Mouse (Mus musculus) forebrain, embryonic 11.5 days (tissue): ENCODE data around the gene Plxnc1. TPM values are rescaled to one million over a fixed set of nuclear protein-coding genes. Genes with fewer than 3 reads are reported as not detected.

Source experiments
- ATAC-seq: fragments of 200-750 bp; cut with Nextera tagmentation; replicated peaks from 2 replicates; pipeline ENCODE4 v1.8.0; 2017; ENCODE audit warnings: moderate TSS enrichment; ENCODE audit not compliant: low FRiP score
- DNase-seq: peaks from one replicate; pipeline ENCODE4 v3.0.0-alpha.2; 2017; ENCODE audit warnings: low spot score
- H3K27ac ChIP-seq: fragments of 300-500 bp; sonication (generic); 2 replicates; pipeline ENCODE4 v1.5.1; 2014; ENCODE audit warnings: low read depth, low read length
- H3K27me3 ChIP-seq: fragments of 300-500 bp; sonication (generic); 2 replicates; pipeline ENCODE4 v1.6.1; 2014; ENCODE audit warnings: mild to moderate bottlenecking, low read length, mixed read lengths; ENCODE audit not compliant: control insufficient read depth, insufficient read depth
- H3K36me3 ChIP-seq: fragments of 300-500 bp; sonication (generic); 2 replicates; pipeline ENCODE4 v1.6.1; 2014; ENCODE audit warnings: mild to moderate bottlenecking, low read length, moderate library complexity, mixed read lengths; ENCODE audit not compliant: control insufficient read depth, insufficient read depth
- H3K4me1 ChIP-seq: fragments of 300-500 bp; sonication (generic); replicated peaks from 2 replicates; pipeline ENCODE4 v1.6.1; 2014; ENCODE audit warnings: low read length, mixed read lengths; ENCODE audit not compliant: control insufficient read depth, insufficient read depth
- H3K4me2 ChIP-seq: fragments of 300-500 bp; sonication (generic); 2 replicates; pipeline ENCODE4 v1.6.1; 2014; ENCODE audit warnings: low read depth, mild to moderate bottlenecking, low read length, moderate library complexity, mixed read lengths; ENCODE audit not compliant: severe bottlenecking
- H3K4me3 ChIP-seq: fragments of 300-500 bp; sonication (generic); 2 replicates; pipeline ENCODE4 v1.5.1; 2014; ENCODE audit warnings: low read depth, low read length
- H3K9ac ChIP-seq: fragments of 300-500 bp; sonication (generic); 2 replicates; pipeline ENCODE4 v1.6.1; 2014; ENCODE audit warnings: low read length
- H3K9me3 ChIP-seq: fragments of 300-500 bp; sonication (generic); 2 replicates; pipeline ENCODE4 v1.6.1; 2016; ENCODE audit warnings: low read length, mixed read lengths; ENCODE audit not compliant: control insufficient read depth
- WGBS: fragments of 180-500 bp; shearing (Covaris S2); extraction: QIAGEN DNeasy Blood & Tissue Kit; methylation state at CpG from one replicate; pipeline ENCODE4 v1.1.7; 2014; 5-methylcytosine and 5-hydroxymethylcytosine counted together
- polyA plus RNA-seq: library from polyadenylated mRNA; unstranded; fragments of >200 nt; fragmentation: Nextera tagmentation; extraction: Ambion mirVana; gene quantifications from 2 replicates; pipeline ENCODE4 v1.2.1, GENCODE M21; 2014

Gene Plxnc1
- polyA plus RNA-seq: 7.5 and 8.0 TPM in 2 replicates

- DNase-seq (peak; percentile 89), ATAC-seq (peak; percentile 68)
- Histone ChIP-seq H3K4me2 (peak within 1 kb of the TSS; percentile 89), H3K27me3 (peaks cover 8% of the 10 kb centered on the region; the same call in 1 of the 2 replicates), H3K9me3 (no peaks in the 10 kb centered on the region), H3K4me3 (peak within 1 kb of the TSS; percentile 78), H3K4me1 (peaks cover 21% of the 10 kb centered on the region), H3K27ac (peak within 1 kb of the TSS; percentile 85), H3K36me3 (no peaks in the 10 kb centered on the region), H3K9ac (peak within 1 kb of the TSS; percentile 82)
- WGBS: under 1% methylated on average over 33 of the region's 57 CpGs
These were observed at the start of gene Plxnc1 for GRCm38 (mm10) chr10:94944691-94945205. Gene Plxnc1, minus strand, starts transcription at chr10:94944835.

GRCm38 (mm10) chr10:94992127-94992526 is 47.5 kb upstream of the Plxnc1 start:
- no peaks in the 10 kb centered on the region for H3K9me3 ChIP-seq
- WGBS: 11% methylated on average over 9 of the region's 9 CpGs
- no peak overlapping the region for H3K4me3 ChIP-seq
- H3K27me3 ChIP-seq: no peaks in the 10 kb centered on the region
- no peak overlapping the region; the same call in 1 of the 2 replicates for H3K4me2 ChIP-seq
- no peak overlapping the region for H3K27ac ChIP-seq
- DNase-seq (peak; percentile 88), ATAC-seq (peak; percentile 56; the same call in 1 of the 2 replicates)
- peaks cover 2% of the 10 kb centered on the region; the same call in 1 of the 2 replicates for H3K4me1 ChIP-seq
- no peak overlapping the region for H3K9ac ChIP-seq
- no peaks in the 10 kb centered on the region for H3K36me3 ChIP-seq

- DNase-seq: peak; percentile 76
- peak; percentile 64 for ATAC-seq
- H3K27me3 ChIP-seq: no peaks in the 10 kb centered on the region
- H3K9ac ChIP-seq: no peak overlapping the region; the same call in 1 of the 2 replicates
- WGBS: 14% methylated on average over 17 of the region's 17 CpGs
- no peaks in the 10 kb centered on the region for H3K9me3 ChIP-seq
- no peak overlapping the region for H3K27ac ChIP-seq
- H3K36me3 ChIP-seq: no peaks in the 10 kb centered on the region
- H3K4me1 ChIP-seq: peaks cover 2% of the 10 kb centered on the region; the same call in 1 of the 2 replicates
- H3K4me3 ChIP-seq: no peak overlapping the region
- peak overlapping the region; percentile 40 for H3K4me2 ChIP-seq
These were observed 47.0 kb upstream of the Plxnc1 start for GRCm38 (mm10) chr10:94991564-94992097.

GRCm38 (mm10) chr10:94990768-94991563 is 46.3 kb upstream of the Plxnc1 start:
- WGBS: 20% methylated on average over 17 of the region's 17 CpGs

GRCm38 (mm10) chr10:94989321-94989720 is 44.7 kb upstream of the Plxnc1 start:
- Histone ChIP-seq H3K36me3 (no peaks in the 10 kb centered on the region), H3K27ac (no peak overlapping the region), H3K27me3 (no peaks in the 10 kb centered on the region), H3K4me3 (no peak overlapping the region), H3K9ac (no peak overlapping the region), H3K4me2 (no peak overlapping the region), H3K9me3 (no peaks in the 10 kb centered on the region), H3K4me1 (peaks cover 2% of the 10 kb centered on the region; the same call in 1 of the 2 replicates)
- 87% methylated on average over 5 of the region's 5 CpGs for WGBS
- no peak for DNase-seq
- no peak for ATAC-seq

More at GRCm38 (mm10) chr10:94990768-94991563, 46.3 kb upstream of the Plxnc1 start:
- Histone ChIP-seq H3K9me3 (no peaks in the 10 kb centered on the region), H3K4me1 (peaks cover 2% of the 10 kb centered on the region; the same call in 1 of the 2 replicates), H3K27ac (no peak overlapping the region), H3K4me3 (no peak overlapping the region), H3K4me2 (peak overlapping the region; percentile 40; the same call in 1 of the 2 replicates), H3K9ac (no peak overlapping the region), H3K36me3 (no peaks in the 10 kb centered on the region), H3K27me3 (no peaks in the 10 kb centered on the region)
- ATAC-seq (peak; percentile 24), DNase-seq (no peak)

GRCm38 (mm10) chr10:94985103-94985502 is 40.5 kb upstream of the Plxnc1 start:
- no peaks in the 10 kb centered on the region for H3K27me3 ChIP-seq
- no peak overlapping the region for H3K4me3 ChIP-seq
- no peak overlapping the region for H3K9ac ChIP-seq
- H3K4me1 ChIP-seq: no peaks in the 10 kb centered on the region; the same call in 1 of the 2 replicates
- H3K27ac ChIP-seq: no peak overlapping the region
- 83% methylated on average over 1 of the region's 1 CpGs for WGBS
- H3K4me2 ChIP-seq: no peak overlapping the region
- ATAC-seq: no peak
- H3K36me3 ChIP-seq: no peaks in the 10 kb centered on the region
- no peak for DNase-seq
- no peaks in the 10 kb centered on the region for H3K9me3 ChIP-seq

- H3K9ac ChIP-seq: no peak overlapping the region
- WGBS: 93% methylated on average over 8 of the region's 8 CpGs
- H3K27ac ChIP-seq: no peak overlapping the region
- no peaks in the 10 kb centered on the region for H3K27me3 ChIP-seq
- H3K4me1 ChIP-seq: peaks cover 6% of the 10 kb centered on the region
- no peak for ATAC-seq
- no peaks in the 10 kb centered on the region for H3K36me3 ChIP-seq
- no peaks in the 10 kb centered on the region for H3K9me3 ChIP-seq
- no peak overlapping the region for H3K4me3 ChIP-seq
- H3K4me2 ChIP-seq: no peak overlapping the region
- no peak for DNase-seq
These were observed 37.9 kb upstream of the Plxnc1 start for GRCm38 (mm10) chr10:94982528-94982927.

GRCm38 (mm10) chr10:94981466-94982138 is 37.0 kb upstream of the Plxnc1 start:
- no peak for ATAC-seq

More at GRCm38 (mm10) chr10:94981466-94982138, 37.0 kb upstream of the Plxnc1 start:
- H3K9me3 ChIP-seq: no peaks in the 10 kb centered on the region
- H3K4me2 ChIP-seq: no peak overlapping the region
- no peak for DNase-seq
- H3K4me3 ChIP-seq: no peak overlapping the region
- H3K27me3 ChIP-seq: no peaks in the 10 kb centered on the region
- H3K27ac ChIP-seq: no peak overlapping the region
- no peaks in the 10 kb centered on the region for H3K36me3 ChIP-seq
- WGBS: 62% methylated on average over 12 of the region's 12 CpGs
- no peak overlapping the region for H3K9ac ChIP-seq
- peaks cover 6% of the 10 kb centered on the region for H3K4me1 ChIP-seq
